Mouse (Mus musculus) midbrain, embryonic 13.5 days (tissue): ENCODE measurements around the gene Tmtc4. TPM values are rescaled to one million over a fixed set of nuclear protein-coding genes. Genes with fewer than 3 reads are reported as not detected.

ENCODE experiments used
- ATAC-seq: fragments of 200-750 bp; cut with Nextera tagmentation; 2 replicates; pipeline ENCODE4 v1.8.0; 2017; ENCODE audit warnings: mild to moderate bottlenecking, moderate TSS enrichment, moderate library complexity
- H3K27ac ChIP-seq: fragments of 300-500 bp; sonication (generic); 2 replicates; pipeline ENCODE4 v1.5.1; 2015; ENCODE audit warnings: inconsistent platforms, mild to moderate bottlenecking, moderate library complexity
- H3K27me3 ChIP-seq: fragments of 300-500 bp; sonication (generic); 2 replicates; pipeline ENCODE4 v1.6.1; 2015; ENCODE audit warnings: mild to moderate bottlenecking, inconsistent platforms
- H3K36me3 ChIP-seq: fragments of 300-500 bp; sonication (generic); 2 replicates; pipeline ENCODE4 v1.6.1; 2015; ENCODE audit warnings: mild to moderate bottlenecking, inconsistent platforms
- H3K4me1 ChIP-seq: fragments of 300-500 bp; sonication (generic); replicated peaks from 2 replicates; pipeline ENCODE4 v1.6.1; 2015; ENCODE audit warnings: inconsistent platforms
- H3K4me2 ChIP-seq: fragments of 300-500 bp; sonication (generic); replicated peaks from 2 replicates; pipeline ENCODE4 v1.6.1; 2015; ENCODE audit warnings: moderate library complexity, mild to moderate bottlenecking, inconsistent platforms
- H3K4me3 ChIP-seq: fragments of 300-500 bp; sonication (generic); replicated peaks from 2 replicates; pipeline ENCODE4 v1.5.1; 2015; ENCODE audit warnings: mild to moderate bottlenecking, inconsistent platforms
- H3K9ac ChIP-seq: fragments of 300-500 bp; sonication (generic); replicated peaks from 2 replicates; pipeline ENCODE4 v1.6.1; 2015; ENCODE audit warnings: mild to moderate bottlenecking, inconsistent platforms
- H3K9me3 ChIP-seq: fragments of 300-500 bp; sonication (generic); 2 replicates; pipeline ENCODE4 v1.6.1; 2016; ENCODE audit warnings: mild to moderate bottlenecking, inconsistent platforms
- WGBS: fragments of 180-500 bp; shearing (Covaris S2); methylation state at CpG from one replicate; pipeline ENCODE4 v1.1.7; 2015; 5-methylcytosine and 5-hydroxymethylcytosine counted together
- polyA plus RNA-seq: library from polyadenylated mRNA; unstranded; fragments of >200 nt; fragmentation: Nextera tagmentation; extraction: Ambion mirVana; gene quantifications from 2 replicates; pipeline ENCODE4 v1.2.1, GENCODE M21; 2015

Tmtc4 gene
- polyA plus RNA-seq, 1 experiment from 2014 or later, result 48.1 TPM

DNA sequence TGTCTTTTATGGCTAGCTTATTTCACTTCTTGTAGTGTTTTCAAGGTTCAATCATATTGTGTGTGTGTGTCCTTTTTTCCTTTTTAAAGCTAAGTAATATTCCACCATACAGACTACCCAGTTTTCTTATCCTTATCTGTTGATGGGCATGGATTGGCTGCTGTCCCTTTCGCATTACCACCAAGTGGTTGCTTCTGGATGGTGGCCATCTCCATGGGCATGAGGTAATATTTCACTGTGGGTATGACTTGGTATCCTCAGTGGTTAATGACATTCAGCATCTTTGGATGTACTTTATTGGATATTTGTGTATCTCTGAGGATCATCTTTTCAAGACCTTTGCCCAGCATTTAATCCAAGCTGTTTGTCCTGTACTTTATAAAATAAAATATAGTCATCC, 87.7 kb downstream of the Tmtc4 start:
- ATAC-seq, result no peak
- 100% methylated on average over 1 of the region's 1 CpGs for WGBS
- Histone ChIP-seq H3K27me3 (no peaks in the 10 kb centered on the region), H3K4me1 (no peaks in the 10 kb centered on the region), H3K9me3 (no peaks in the 10 kb centered on the region), H3K4me3 (no peak overlapping the region), H3K27ac (no peak overlapping the region), H3K9ac (no peak overlapping the region), H3K36me3 (peaks cover 6% of the 10 kb centered on the region; the same call in 1 of the 2 replicates), H3K4me2 (no peak overlapping the region)

GRCm38 (mm10) chr14:122891470-122891968, 92.3 kb downstream of the Tmtc4 start:
- WGBS, result 95% methylated on average over 12 of the region's 12 CpGs
- Histone ChIP-seq H3K4me1 (no peaks in the 10 kb centered on the region), H3K27ac (no peak overlapping the region), H3K36me3 (peaks cover 6% of the 10 kb centered on the region; the same call in 1 of the 2 replicates), H3K9me3 (no peaks in the 10 kb centered on the region), H3K4me2 (no peak overlapping the region), H3K4me3 (no peak overlapping the region), H3K27me3 (no peaks in the 10 kb centered on the region), H3K9ac (no peak overlapping the region)
- ATAC-seq, result no peak

DNA sequence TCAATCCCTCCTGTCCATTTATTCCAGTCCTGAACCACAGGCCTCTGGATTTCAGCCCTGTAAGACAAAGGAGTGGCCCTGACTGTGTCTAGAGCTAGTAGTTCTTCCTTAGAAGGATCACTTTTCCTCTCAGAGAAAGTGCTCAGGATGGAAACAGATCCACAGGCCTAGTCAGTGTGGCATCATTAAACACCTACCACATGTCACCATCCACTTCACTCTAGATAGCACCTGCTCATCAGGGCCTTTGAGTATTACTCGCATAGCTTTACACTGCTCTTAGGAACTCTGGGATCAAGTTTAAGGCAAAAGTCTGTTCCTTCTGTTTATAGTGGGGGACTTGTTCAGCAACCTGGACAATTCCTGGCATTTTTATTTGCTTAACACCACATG, 95.4 kb downstream of the Tmtc4 start:
- ATAC-seq, result no peak
- Histone ChIP-seq H3K27me3 (no peaks in the 10 kb centered on the region), H3K9me3 (no peaks in the 10 kb centered on the region), H3K27ac (no peak overlapping the region), H3K9ac (no peak overlapping the region), H3K36me3 (peaks cover 6% of the 10 kb centered on the region; the same call in 1 of the 2 replicates), H3K4me3 (no peak overlapping the region), H3K4me2 (no peak overlapping the region), H3K4me1 (peaks cover 18% of the 10 kb centered on the region)
- WGBS, result 91% methylated on average over 1 of the region's 1 CpGs

DNA sequence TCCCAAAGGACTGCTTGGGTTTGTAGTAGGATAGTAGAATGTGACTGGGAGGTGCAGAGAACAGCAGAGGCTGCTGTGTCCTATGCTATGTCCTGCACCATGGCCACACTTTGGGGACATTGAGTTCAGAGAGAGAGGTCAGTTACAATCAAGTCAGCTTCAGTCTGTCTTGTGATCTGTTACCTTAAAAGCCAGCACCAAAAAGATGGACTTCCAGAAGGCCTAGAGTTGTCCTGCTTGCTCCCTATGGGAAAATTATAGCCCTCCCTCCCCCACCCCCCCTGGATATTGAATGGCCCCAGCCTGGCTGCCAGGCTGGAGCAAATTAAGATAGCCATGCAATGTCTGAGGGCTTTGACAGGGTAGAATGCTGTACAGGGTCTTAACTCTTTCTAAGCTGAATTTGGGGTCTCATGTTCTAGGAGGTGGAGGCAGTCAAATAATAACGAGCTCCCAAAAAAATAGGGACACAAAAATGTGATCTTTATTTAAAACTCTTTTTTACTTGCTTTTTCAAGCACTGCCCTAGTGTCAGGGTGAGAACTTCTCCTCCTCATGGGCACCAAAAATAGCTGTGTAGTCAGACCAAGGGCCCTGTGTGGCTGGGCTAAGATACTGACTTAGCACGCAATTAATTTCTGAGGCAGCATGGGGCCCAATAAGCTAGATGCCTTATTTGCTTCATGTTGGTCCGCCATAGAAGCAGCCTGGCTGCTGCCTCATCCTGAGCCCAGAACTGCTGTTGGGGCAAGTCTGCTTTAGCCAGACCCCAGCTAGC, 95.9 kb downstream of the Tmtc4 start:
- H3K27ac ChIP-seq, result no peak overlapping the region
- no peaks in the 10 kb centered on the region for H3K27me3 ChIP-seq
- peaks cover 6% of the 10 kb centered on the region; the same call in 1 of the 2 replicates for H3K36me3 ChIP-seq
- ATAC-seq, result no peak
- peaks cover 24% of the 10 kb centered on the region for H3K4me1 ChIP-seq
- no peak overlapping the region for H3K4me3 ChIP-seq
- WGBS, result 86% methylated on average over 3 of the region's 3 CpGs
- H3K9ac ChIP-seq, result no peak overlapping the region
- no peaks in the 10 kb centered on the region for H3K9me3 ChIP-seq
- H3K4me2 ChIP-seq, result no peak overlapping the region

GRCm38 (mm10) chr14:122887278-122887677, 96.6 kb downstream of the Tmtc4 start:
- H3K4me3 ChIP-seq, result no peak overlapping the region
- WGBS, result 86% methylated on average over 1 of the region's 1 CpGs
- H3K27me3 ChIP-seq, result no peaks in the 10 kb centered on the region
- H3K9ac ChIP-seq, result no peak overlapping the region
- H3K36me3 ChIP-seq, result peaks cover 6% of the 10 kb centered on the region; the same call in 1 of the 2 replicates
- no peak overlapping the region for H3K4me2 ChIP-seq
- no peak overlapping the region for H3K27ac ChIP-seq
- peaks cover 30% of the 10 kb centered on the region for H3K4me1 ChIP-seq
- H3K9me3 ChIP-seq, result no peaks in the 10 kb centered on the region
- ATAC-seq, result no peak

DNA sequence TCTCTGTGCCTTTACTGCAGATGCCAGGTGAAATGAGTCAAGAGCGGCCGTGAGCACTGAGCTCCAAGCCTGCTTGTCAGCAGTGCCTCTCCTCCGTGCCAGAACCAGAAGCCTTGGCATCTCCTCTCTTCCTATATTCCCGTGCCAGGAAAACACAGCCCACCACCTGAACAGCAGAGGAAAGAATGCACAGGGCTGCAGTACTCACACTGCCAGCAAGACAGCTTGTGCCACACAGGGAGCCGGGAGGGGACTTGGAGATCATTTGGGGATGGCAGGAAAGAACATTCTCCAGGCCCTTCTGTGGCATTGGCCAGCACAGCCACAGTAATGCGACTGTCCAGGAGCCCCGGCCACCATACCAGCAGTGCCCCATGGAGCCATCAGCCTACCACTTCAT, 97.9 kb downstream of the Tmtc4 start:
- H3K9ac ChIP-seq, result no peak overlapping the region
- no peak for ATAC-seq
- no peak overlapping the region for H3K4me3 ChIP-seq
- 93% methylated on average over 7 of the region's 7 CpGs for WGBS
- H3K36me3 ChIP-seq, result no peaks in the 10 kb centered on the region
- H3K27me3 ChIP-seq, result no peaks in the 10 kb centered on the region
- no peak overlapping the region for H3K4me2 ChIP-seq
- no peaks in the 10 kb centered on the region for H3K9me3 ChIP-seq
- no peak overlapping the region for H3K27ac ChIP-seq
- peaks cover 39% of the 10 kb centered on the region for H3K4me1 ChIP-seq

GRCm38 (mm10) chr14:122883821-122884584, 99.8 kb downstream of the Tmtc4 start:
- peak; percentile 56 for ATAC-seq
- no peaks in the 10 kb centered on the region for H3K36me3 ChIP-seq
- H3K4me3 ChIP-seq, result no peak overlapping the region
- 34% methylated on average over 10 of the region's 10 CpGs for WGBS
- peaks cover 39% of the 10 kb centered on the region for H3K4me1 ChIP-seq
- no peak overlapping the region for H3K4me2 ChIP-seq
- no peaks in the 10 kb centered on the region for H3K9me3 ChIP-seq
- peak overlapping the region; percentile 58 for H3K27ac ChIP-seq
- H3K27me3 ChIP-seq, result no peaks in the 10 kb centered on the region
- no peak overlapping the region for H3K9ac ChIP-seq

- ATAC-seq, result peak; percentile 70
- H3K36me3 ChIP-seq, result no peaks in the 10 kb centered on the region
These were observed 100.4 kb downstream of the Tmtc4 start for GRCm38 (mm10) chr14:122883410-122883806.

DNA sequence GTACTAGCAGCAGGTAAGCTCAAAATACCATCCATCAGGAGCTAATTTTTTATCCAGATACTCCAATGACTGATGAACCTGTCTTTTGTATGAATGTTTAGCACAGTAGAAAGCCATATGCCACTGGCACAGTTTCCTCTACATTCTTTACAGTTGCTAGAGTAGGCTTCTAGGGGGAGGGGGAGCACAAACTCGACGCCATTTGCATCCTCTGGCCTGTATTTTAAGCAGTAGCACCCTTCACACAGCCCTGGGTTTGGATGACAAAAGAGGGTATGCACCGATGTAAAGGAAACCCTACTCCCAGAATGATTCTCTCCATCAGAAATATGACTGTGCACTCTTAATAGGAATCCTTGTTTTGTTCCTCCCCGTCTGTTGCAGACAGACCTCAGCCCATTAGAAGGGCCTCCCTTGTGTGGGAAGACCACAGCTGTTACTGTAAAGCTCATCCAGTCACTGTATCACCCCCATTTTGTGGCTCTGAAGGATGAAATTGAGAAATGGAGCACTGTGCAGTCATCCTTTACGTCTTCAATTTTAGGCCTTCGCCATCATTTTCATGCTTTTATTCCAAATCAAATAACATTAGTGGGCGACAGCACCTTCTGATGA, 100.9 kb downstream of the Tmtc4 start:
- peak; percentile 57 for ATAC-seq
- Histone ChIP-seq H3K4me3 (no peak overlapping the region), H3K4me1 (peaks cover 39% of the 10 kb centered on the region), H3K36me3 (no peaks in the 10 kb centered on the region), H3K27ac (peak overlapping the region; percentile 75), H3K9me3 (no peaks in the 10 kb centered on the region), H3K27me3 (no peaks in the 10 kb centered on the region; the same call in 1 of the 2 replicates), H3K9ac (no peak overlapping the region), H3K4me2 (no peak overlapping the region)
- WGBS, result 46% methylated on average over 7 of the region's 7 CpGs

More at GRCm38 (mm10) chr14:122883410-122883806, 100.4 kb downstream of the Tmtc4 start:
- Histone ChIP-seq H3K27me3 (no peaks in the 10 kb centered on the region; the same call in 1 of the 2 replicates), H3K4me3 (no peak overlapping the region), H3K9ac (no peak overlapping the region), H3K27ac (peak overlapping the region; percentile 75), H3K4me2 (no peak overlapping the region), H3K9me3 (no peaks in the 10 kb centered on the region), H3K4me1 (peaks cover 39% of the 10 kb centered on the region)
- 31% methylated on average over 4 of the region's 4 CpGs for WGBS

DNA sequence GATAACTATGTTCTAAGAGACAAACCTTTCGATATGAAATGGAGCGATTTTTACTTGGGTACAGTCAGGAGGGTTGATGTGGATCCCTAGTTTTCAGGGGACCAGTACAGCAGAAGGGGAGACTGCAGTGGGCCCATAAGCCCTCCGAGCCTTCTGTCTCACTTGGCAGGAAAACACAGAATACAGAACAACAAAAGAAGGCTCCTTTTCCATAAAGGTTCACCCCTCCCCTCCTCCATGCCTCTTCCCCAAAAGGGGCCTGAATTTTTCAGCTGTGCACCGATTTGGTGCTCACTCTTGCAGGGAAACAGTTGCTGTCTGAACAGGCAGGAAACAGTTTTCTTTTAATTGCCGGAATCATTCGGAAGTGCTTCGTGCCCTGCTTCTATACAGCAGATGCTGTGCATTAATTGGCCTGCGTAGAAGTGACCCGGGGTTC, 101.6 kb downstream of the Tmtc4 start:
- no peaks in the 10 kb centered on the region for H3K36me3 ChIP-seq
- H3K4me2 ChIP-seq, result no peak overlapping the region

GRCm38 (mm10) chr14:122881699-122882098, 102.1 kb downstream of the Tmtc4 start:
- 35% methylated on average over 2 of the region's 2 CpGs for WGBS
- Histone ChIP-seq H3K9ac (no peak overlapping the region), H3K27me3 (peaks cover 5% of the 10 kb centered on the region; the same call in 1 of the 2 replicates), H3K9me3 (no peaks in the 10 kb centered on the region), H3K4me3 (no peak overlapping the region), H3K27ac (peak overlapping the region; percentile 75), H3K4me2 (no peak overlapping the region), H3K4me1 (peaks cover 40% of the 10 kb centered on the region), H3K36me3 (no peaks in the 10 kb centered on the region)
- no peak for ATAC-seq

More for the DNA sequence above, 101.6 kb downstream of the Tmtc4 start:
- peaks cover 2% of the 10 kb centered on the region; the same call in 1 of the 2 replicates for H3K27me3 ChIP-seq
- peak; percentile 43 for ATAC-seq
- WGBS, result 41% methylated on average over 9 of the region's 9 CpGs
- H3K27ac ChIP-seq, result peak overlapping the region; percentile 75
- no peak overlapping the region for H3K4me3 ChIP-seq
- H3K4me1 ChIP-seq, result peaks cover 39% of the 10 kb centered on the region
- H3K9me3 ChIP-seq, result no peaks in the 10 kb centered on the region
- H3K9ac ChIP-seq, result peak overlapping the region; percentile 29; the same call in 1 of the 2 replicates
